Mouse (Mus musculus): Measurements from ENCODE around the gene Commd8. TPM values are rescaled to one million over a fixed set of nuclear protein-coding genes. Genes with fewer than 3 reads are reported as not detected.

Gene Commd8
- total RNA-seq, 1 experiment from 2014 or later: 57.9 TPM

DNA sequence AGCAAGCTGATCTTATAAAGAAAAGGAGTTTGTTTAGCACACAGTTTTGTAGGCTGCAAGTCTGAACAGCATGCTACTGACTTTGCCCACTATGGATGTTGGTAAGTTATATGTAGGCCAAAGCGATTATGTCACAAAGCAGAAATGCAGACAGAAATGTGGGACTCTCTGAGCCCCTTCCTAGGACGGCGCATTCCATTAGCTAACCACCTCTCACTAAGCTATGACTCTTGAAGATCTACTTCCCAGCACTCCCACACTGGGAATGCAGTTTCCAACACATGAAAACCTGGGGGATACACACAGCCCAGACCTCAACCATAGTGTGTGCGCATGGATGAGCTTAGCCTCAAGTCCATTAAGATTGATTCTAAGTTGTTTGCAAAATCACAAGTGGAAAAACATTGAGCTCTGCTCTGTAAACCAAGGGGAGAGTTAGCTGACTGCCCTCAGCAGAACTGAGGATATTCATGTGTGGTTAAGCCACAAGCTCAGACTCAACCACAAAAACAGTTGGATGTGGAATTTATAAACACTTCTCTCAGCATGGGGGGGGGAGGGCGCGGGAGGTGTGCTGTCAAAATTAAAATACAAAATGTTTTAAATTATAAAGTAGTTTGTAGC is 45.5 kb downstream of the Commd8 start:
- ATAC-seq (replicated peaks in 1 of 2; ENCODE audit: insufficient read depth in 1 of 2, low FRiP score in 2 of 2, low TSS enrichment in 1 of 2, low read depth in 1 of 2, poor library complexity in 2 of 2, severe bottlenecking in 2 of 2): peak; percentile 39 to 60; a peak in 3 of 4 replicates
